Mouse (Mus musculus): Measurements from ENCODE around the gene Mvb12a.

- TF ChIP-seq EP300 (IDR thresholded peaks at IDR 0.05; ENCODE audit: low read depth) (no peak), CTCF (IDR thresholded peaks at IDR 0.05; ENCODE audit: low read depth) (no peak)
These were observed 10.0 kb downstream of the Mvb12a start for GRCm38 (mm10) chr8:71552770-71553169.

Data from heart, postnatal 0 days (tissue).